Mouse (Mus musculus) effector memory CD4-positive, alpha-beta T cell, adult 5 months (primary cell): ENCODE data around the gene Dhrs3. TPM values are rescaled to one million over a fixed set of nuclear protein-coding genes. Genes with fewer than 3 reads are reported as not detected.

ENCODE experiments used
- polyA plus RNA-seq: library from polyadenylated mRNA; unstranded; fragments of 100-300 nt; shearing (Covaris generic); gene quantifications from one replicate; pipeline ENCODE4 v1.2.1, GENCODE M21; 2017

Dhrs3 gene
- 16.9 TPM for polyA plus RNA-seq

DNA sequence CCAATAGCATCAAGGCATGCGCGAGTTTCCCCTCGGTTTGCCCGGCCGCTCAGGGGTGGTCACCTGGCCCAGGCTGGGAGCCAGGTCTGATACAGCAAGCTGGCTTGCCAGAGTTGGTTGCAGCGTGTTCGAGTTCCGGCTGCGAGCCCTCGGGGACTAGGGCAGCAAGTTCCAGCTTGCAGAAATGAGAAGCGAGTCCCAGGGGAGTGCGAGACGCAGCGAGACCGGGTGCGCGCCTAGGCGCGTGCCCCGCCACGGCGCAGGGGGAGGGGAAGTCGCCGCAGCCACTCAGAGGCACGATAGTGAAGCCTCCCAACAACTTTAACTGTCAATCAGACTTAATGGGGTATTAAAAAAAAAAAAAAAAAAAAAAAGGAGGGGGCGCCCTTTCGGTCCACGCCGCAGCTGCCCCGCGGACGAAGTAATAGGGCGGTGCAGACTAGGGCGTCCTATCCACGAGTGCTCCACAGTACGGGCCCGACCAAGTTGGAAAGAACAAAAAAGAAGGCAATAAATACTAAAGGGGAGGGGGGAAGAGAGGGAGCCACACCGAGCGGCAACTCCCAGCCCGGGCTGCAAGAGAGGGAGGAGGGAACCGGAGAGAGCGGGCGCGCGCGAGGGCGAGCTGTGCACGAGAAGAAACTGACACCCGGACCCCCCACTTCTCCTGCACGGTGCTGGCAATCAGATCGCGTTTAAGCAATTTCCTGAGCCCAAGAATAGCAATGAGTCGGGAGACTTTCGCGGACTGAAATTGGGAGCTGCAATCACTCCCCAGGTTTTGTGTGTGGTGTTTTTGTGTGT lies at the start of gene Dhrs3:
Gene Dhrs3 (plus strand): TSS at position 695 of the 804 bp plus-strand sequence.

Other genes with a start within 250 kb of the Dhrs3 start
- gene Gm436, start 206.5 kb upstream of the Dhrs3 start, polyA plus RNA-seq = not detected
- gene Gm13178, start 171.4 kb upstream of the Dhrs3 start, polyA plus RNA-seq = not detected
- not detected for gene Gm438, start 106.2 kb upstream of the Dhrs3 start, polyA plus RNA-seq